Mouse (Mus musculus) adrenal gland, adult 2 months (tissue): ENCODE measurements around the gene Zfhx3. TPM values are rescaled to one million over a fixed set of nuclear protein-coding genes. Genes with fewer than 3 reads are reported as not detected.
A peak's percentile ranks its signal among the peaks of the same experiment; 100 is the strongest.

Experiments
- DNase-seq: peaks from one replicate; pipeline ENCODE4 v3.0.0; 2021
- polyA plus RNA-seq: library from polyadenylated mRNA; depleted of rRNA; stranded (reverse); fragments of >200 nt; gene quantifications from 2 replicates; pipeline ENCODE4 v1.2.3, GENCODE M21; 2012
- total RNA-seq, 2 experiments: library from RNA; stranded (reverse); gene quantifications; 2 replicates each; pipeline ENCODE4 v1.2.3; 2021

Gene Zfhx3
- total and polyA plus RNA-seq, 3 experiments, result 12.9 to 45.1 (median 34.3) TPM

- no peak for DNase-seq
Measured at GRCm38 (mm10) chr8:108889406-108889805, 947.0 kb downstream of the Zfhx3 start.

DNA sequence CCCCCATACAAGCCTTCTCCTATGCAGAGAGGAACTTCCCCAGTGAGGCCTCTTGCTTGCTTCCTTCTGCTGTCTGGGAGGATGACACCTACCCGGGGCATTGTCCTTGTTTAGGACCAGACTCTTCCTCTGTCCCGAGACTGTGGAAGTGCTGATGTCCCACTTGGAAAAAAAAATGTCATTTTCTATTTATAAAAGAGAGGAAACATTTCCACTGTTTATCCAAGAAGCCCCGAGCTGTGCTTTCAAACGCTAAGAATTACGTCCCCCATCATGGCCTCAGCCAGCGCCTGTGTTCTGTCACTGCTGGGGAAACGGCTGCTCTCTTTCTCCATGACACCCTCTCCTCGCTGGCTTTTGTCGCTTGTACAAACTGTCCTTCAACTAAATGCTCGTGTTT is 951.8 kb downstream of the Zfhx3 start:
- DNase-seq, result no peak

DNA sequence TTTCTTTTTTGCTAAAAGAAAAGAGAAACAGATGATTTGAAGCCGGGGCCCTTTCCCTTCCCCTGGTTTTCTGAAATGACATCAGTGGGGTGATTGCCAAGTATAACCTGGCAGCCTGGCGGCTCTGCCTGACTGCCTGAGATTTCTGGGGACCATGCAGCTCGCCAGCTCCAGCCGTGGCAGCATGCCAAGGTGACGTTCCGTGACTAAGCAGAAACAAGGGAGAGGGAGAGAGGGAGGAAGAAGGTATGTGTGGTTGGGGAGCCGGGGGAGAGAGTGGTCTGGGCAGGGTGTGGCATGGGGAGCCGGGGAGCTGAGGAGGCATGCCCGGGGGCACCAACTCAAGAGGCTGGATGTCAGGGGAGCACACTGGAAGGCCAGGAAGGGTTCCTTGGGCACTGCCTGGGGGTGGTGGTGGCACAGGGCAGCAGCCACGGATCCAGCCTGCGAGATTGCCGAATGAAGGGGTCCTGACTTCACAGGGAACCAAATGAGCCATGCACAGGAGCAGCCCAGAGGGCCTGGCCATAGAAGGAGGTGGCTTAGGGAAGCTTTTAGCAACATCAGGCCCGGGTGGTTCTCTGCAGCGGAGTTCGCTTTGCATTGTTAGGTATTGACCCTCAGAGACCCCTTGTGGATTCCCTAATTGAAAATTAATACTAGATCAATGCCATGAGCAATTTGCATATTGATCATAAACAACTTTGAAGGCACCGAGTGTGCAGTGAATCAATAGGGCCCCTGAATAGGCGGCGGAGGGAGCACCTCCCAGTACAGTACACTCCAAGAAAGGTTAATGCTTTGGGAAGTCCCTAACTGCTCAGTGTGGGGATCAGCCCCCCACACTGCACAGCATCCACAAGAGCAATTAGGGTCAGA is 954.3 kb downstream of the Zfhx3 start:
- peak; percentile 97 for DNase-seq

DNA sequence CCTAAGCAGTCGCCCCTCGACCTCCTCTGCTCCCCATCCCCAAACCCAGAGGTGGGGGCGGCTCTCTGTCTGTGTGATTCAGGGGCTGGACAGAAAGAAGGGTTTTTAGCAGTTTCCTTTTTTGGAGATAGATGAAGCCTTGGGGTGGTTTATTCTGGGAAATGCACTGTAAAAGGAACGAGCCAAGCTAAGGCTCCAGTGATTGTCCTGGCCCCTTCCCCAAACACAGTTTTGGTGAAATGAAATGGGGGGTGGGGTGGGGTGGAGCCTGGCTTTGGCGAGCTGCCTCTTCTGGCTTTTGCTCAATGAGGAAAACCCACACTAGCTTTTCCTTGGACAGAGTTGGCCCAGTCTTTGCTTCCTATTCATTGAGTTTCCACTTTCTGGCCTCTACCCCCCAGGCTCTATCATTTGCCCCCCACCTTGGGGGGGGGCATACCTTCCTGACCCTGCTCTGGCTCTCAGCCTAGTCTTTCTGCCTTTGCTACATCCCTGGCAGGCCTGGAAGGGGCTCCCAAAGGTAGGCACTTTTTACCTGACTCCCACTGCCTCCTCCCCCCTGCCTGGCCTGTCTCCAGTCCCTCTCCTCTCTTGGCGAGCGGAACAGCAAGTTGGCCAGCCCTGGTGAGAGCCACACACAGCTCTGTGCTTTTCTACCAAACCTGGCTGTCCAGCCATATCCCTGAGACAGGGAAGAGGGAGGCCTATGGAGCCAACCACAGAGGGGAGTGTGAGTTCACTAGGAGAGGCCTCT is 955.1 kb downstream of the Zfhx3 start:
- DNase-seq, result no peak

DNA sequence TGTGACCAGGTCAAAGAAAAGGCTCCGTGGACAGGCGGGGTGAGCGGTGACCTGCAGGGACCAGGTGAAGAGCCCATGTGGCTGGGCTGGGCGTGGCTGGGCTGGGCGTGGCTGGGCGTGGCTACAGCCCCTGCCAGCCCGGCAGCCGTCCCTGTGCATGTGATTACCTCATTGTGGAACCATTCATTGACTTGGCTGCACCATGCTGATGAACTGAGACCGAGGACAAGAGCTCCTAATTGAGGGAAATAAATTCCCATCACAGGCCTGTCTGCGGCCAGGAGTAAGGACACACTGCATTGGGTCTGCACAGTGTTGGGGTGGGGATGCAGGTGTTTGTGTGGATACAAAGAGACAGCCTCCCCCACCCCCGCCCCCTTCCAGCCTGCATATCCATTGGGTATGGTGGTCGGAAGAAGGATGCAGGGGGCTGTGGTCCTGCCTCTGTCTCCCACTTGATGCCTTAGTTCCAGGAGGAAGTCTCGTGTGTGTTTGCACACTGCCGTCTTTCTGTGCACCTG is 956.9 kb downstream of the Zfhx3 start:
- DNase-seq, result no peak

DNA sequence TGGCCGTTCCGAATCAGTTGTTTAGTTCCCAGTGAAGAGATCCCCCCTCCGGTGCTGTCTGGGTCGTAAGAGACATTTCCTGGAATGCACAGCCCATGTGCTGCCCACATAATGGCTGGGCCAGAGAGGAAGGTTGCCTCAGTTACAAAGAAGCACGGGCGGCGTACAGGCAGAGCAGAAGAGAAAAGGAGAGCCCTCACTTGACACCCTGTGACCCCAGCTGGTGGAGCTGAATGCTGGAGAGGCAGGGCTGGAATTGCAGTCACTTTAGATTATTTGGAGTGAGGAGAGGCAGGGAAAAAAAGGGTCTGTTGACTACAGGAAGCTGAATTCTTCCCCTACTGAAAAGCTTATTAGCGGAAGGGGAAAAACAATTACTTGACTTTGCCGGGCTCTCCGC is 958.1 kb downstream of the Zfhx3 start:
- DNase-seq, result no peak

GRCm38 (mm10) chr8:108901208-108901607 is 958.8 kb downstream of the Zfhx3 start:
- DNase-seq, result no peak

GRCm38 (mm10) chr8:108903550-108903949 is 961.1 kb downstream of the Zfhx3 start:
- DNase-seq, result peak; percentile 53

DNA sequence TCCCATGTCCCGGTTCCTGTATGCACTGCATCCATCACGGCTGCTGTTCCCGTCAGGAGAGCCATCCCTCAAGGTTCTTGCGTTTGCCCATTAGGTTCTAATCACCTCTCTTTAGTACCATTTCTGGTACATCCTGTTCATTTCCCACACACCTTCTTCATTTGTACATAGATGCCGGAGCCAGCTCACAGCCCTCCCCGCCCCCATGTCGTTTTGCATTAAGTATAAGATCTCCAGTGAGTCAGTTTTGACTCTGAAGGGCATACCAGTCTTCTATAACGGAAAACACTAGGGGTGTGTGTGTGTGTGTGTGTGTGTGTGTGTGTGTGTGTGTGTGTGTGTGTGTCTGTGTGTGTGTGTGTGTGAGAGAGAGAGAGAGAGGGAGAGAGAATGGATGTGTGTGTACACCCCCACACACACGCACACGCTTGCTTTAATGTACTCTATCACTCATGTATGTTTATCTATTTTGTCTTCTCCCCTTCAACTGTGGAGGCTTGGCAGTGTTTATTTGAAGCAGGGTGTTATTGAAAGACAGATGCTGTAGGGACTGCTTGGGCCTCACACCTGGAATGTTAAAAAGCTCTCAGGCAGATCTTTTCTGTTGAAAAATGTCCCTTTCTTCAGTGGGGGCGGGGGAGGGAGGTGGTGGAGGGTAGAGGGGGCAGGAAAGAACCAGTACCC is 962.0 kb downstream of the Zfhx3 start:
- no peak for DNase-seq

DNA sequence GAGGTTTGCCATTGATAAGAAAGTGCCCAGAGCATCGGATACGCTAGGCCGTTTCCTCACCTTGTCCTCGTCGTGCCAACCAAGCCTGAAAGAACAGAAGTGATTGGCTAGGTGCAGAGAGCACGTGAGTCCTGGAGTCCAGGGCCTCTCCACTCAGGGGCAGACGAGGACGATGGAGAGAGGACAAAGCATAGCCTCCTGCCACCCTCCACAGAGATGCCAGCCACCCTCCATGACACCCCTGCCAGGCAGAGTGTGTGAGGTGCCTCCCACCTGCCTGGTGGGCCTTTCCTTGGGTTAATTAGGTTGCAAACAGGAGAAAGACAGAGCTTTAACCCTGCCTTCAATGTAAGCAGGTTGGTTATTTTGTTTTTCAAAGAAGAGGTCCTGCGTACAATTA is 965.6 kb downstream of the Zfhx3 start:
- DNase-seq, result no peak

GRCm38 (mm10) chr8:108908540-108908939 is 966.1 kb downstream of the Zfhx3 start:
- DNase-seq, result no peak

- no peak for DNase-seq
Measured at GRCm38 (mm10) chr8:108909035-108909434, 966.6 kb downstream of the Zfhx3 start.

DNA sequence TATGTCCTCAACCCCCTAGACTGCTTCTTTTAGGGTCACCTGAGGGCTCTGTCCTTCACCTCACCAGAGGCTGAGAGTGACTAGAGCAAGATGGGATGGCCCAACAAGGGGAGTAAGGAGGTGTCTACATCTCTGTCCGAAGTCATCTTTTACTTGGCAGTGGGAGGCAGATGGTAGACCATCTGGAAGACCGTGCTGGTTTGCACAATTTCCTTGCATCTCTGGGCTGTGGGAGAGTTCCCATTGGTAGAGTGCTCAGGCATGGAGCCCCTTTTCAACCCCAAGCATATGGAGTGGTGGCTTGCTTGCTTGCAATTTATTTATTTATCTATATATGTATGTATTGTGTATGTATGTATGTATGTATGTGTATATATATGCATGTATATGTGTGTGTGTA is 967.0 kb downstream of the Zfhx3 start:
- DNase-seq, result no peak

GRCm38 (mm10) chr8:108910843-108911242 is 968.4 kb downstream of the Zfhx3 start:
- DNase-seq, result peak; percentile 41

GRCm38 (mm10) chr8:108911511-108911910 is 969.1 kb downstream of the Zfhx3 start:
- DNase-seq, result peak; percentile 85

GRCm38 (mm10) chr8:108912998-108913397 is 970.6 kb downstream of the Zfhx3 start:
- no peak for DNase-seq

DNA sequence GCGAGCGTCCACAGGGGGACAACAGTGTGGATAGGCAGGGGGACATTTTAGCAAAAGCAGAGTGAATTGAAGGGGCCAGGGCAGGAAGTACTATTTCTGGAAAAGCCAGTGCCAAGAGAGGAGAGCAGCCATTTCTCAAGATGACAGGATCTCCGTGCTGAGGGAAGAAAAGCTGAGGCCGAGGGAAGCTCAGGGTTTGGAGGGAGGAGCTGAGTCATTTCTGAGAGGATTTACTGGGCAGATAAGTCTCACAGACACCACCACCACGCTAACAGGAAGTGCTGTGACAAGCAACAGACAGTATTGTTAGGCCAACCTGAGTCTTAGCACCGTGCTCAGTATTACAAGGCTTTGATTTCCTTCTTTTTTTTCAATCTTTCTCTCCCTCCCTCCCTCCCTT is 973.0 kb downstream of the Zfhx3 start:
- peak; percentile 65 for DNase-seq

GRCm38 (mm10) chr8:108915876-108916275 is 973.4 kb downstream of the Zfhx3 start:
- DNase-seq, result peak; percentile 44

DNA sequence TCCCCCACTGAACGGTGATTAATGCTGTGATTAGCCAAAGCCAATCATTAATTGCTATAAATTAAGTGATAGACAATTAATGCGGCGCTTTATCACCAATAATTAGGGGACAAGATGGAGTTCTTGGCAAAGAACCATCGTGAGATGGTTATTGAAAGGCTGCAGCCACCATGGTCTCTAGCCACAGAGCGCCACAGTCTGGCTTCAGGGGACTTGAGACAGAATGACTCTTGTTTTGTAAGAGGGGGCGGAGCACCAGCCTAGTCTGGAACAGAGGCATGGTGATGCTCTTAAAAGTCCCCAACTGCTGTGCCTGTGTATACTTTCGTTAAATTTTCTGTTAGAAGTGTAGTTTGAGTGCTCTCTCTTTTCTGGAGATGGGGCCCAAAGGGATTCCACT is 977.7 kb downstream of the Zfhx3 start:
- no peak for DNase-seq

GRCm38 (mm10) chr8:108923161-108923560 is 980.7 kb downstream of the Zfhx3 start:
- DNase-seq, result no peak

GRCm38 (mm10) chr8:108924526-108924925 is 982.1 kb downstream of the Zfhx3 start:
- DNase-seq, result no peak

- no peak for DNase-seq
Measured at GRCm38 (mm10) chr8:108926106-108926505, 983.7 kb downstream of the Zfhx3 start.
